Mouse (Mus musculus): ENCODE data around the gene Mrpl52. TPM values are rescaled to one million over a fixed set of nuclear protein-coding genes. Genes with fewer than 3 reads are reported as not detected.

Gene Mrpl52
- polyA plus RNA-seq, 1 experiment from 2014 or later, result 218 TPM

Other genes starting within 250 kb of the Mrpl52 start
- gene Dad1, start 172.8 kb upstream of the Mrpl52 start, polyA plus RNA-seq (2015; fragmentation: Nextera tagmentation; extraction: Ambion mirVana), result 384 and 403 TPM in 2 replicates
- gene Abhd4, start 172.7 kb upstream of the Mrpl52 start, polyA plus RNA-seq (2015; fragmentation: Nextera tagmentation; extraction: Ambion mirVana), result 56.4 and 56.7 TPM in 2 replicates
- not detected in 2 replicates for gene Olfr49, start 142.0 kb upstream of the Mrpl52 start, polyA plus RNA-seq (2015; fragmentation: Nextera tagmentation; extraction: Ambion mirVana)
- 36.1 and 37.7 TPM in 2 replicates for gene Oxa1l, start 66.1 kb upstream of the Mrpl52 start, polyA plus RNA-seq (2015; fragmentation: Nextera tagmentation; extraction: Ambion mirVana)
- gene Slc7a7, start 9.1 kb upstream of the Mrpl52 start, polyA plus RNA-seq (2015; fragmentation: Nextera tagmentation; extraction: Ambion mirVana), result 5.8 and 6.5 TPM in 2 replicates
- 245 and 272 TPM in 2 replicates for gene Mmp14, start 4.7 kb downstream of the Mrpl52 start, polyA plus RNA-seq (2015; fragmentation: Nextera tagmentation; extraction: Ambion mirVana)
- 42.8 and 46.4 TPM in 2 replicates for gene Lrp10, start 37.2 kb downstream of the Mrpl52 start, polyA plus RNA-seq (2015; fragmentation: Nextera tagmentation; extraction: Ambion mirVana)
- 1.5 and 2.2 TPM in 2 replicates for gene Rem2, start 49.2 kb downstream of the Mrpl52 start, polyA plus RNA-seq (2015; fragmentation: Nextera tagmentation; extraction: Ambion mirVana)
- gene Prmt5, start 90.6 kb downstream of the Mrpl52 start, polyA plus RNA-seq (2015; fragmentation: Nextera tagmentation; extraction: Ambion mirVana), result 68.6 and 71.4 TPM in 2 replicates
- 52.6 and 53.0 TPM in 2 replicates for gene Haus4, start 127.7 kb downstream of the Mrpl52 start, polyA plus RNA-seq (2015; fragmentation: Nextera tagmentation; extraction: Ambion mirVana)
- gene Ajuba, start 150.6 kb downstream of the Mrpl52 start, polyA plus RNA-seq (2015; fragmentation: Nextera tagmentation; extraction: Ambion mirVana), result 50.7 and 52.7 TPM in 2 replicates
- 5.8 and 6.1 TPM in 2 replicates for gene 4931414P19Rik, start 179.1 kb downstream of the Mrpl52 start, polyA plus RNA-seq (2015; fragmentation: Nextera tagmentation; extraction: Ambion mirVana)
- gene Psmb5, start 191.1 kb downstream of the Mrpl52 start, polyA plus RNA-seq (2015; fragmentation: Nextera tagmentation; extraction: Ambion mirVana), result 343 and 373 TPM in 2 replicates
- not detected in 2 replicates for gene Psmb11, start 194.5 kb downstream of the Mrpl52 start, polyA plus RNA-seq (2015; fragmentation: Nextera tagmentation; extraction: Ambion mirVana)
- 0.99 TPM in 1 of 2 replicates, not detected in the other for gene Gm17606, start 214.0 kb downstream of the Mrpl52 start, polyA plus RNA-seq (2015; fragmentation: Nextera tagmentation; extraction: Ambion mirVana)
- gene Cdh24, start 214.5 kb downstream of the Mrpl52 start, polyA plus RNA-seq (2015; fragmentation: Nextera tagmentation; extraction: Ambion mirVana), result 3.7 and 4.2 TPM in 2 replicates